Mouse (Mus musculus) liver, adult 2 months (tissue): ENCODE measurements around the gene Chst8. TPM values are rescaled to one million over a fixed set of nuclear protein-coding genes. Genes with fewer than 3 reads are reported as not detected.

ENCODE experiments used
- DNase-seq: peaks from one replicate; pipeline ENCODE4 v3.0.0-alpha.2; 2011; ENCODE audit warnings: low read depth, low spot score; ENCODE audit errors: extremely low read depth
- H3K27ac ChIP-seq: fragments of 200-500 bp; replicated peaks from 2 replicates; pipeline ENCODE4 v1.5.1; 2012; ENCODE audit warnings: low read depth, mild to moderate bottlenecking, control low read depth, inconsistent platforms, low read length; ENCODE audit not compliant: insufficient read depth
- H3K27me3 ChIP-seq: fragments of 200-500 bp; 2 replicates; pipeline ENCODE4 v1.6.1; 2012; ENCODE audit warnings: mild to moderate bottlenecking, moderate library complexity, low read length, inconsistent platforms; ENCODE audit not compliant: control insufficient read depth, insufficient read depth
- H3K36me3 ChIP-seq: fragments of 200-500 bp; 2 replicates; pipeline ENCODE4 v1.6.1; 2012; ENCODE audit warnings: low read length, inconsistent platforms; ENCODE audit not compliant: control insufficient read depth, insufficient read depth
- H3K4me1 ChIP-seq: fragments of 200-500 bp; 2 replicates; pipeline ENCODE4 v1.6.1; 2011; ENCODE audit warnings: low read length; ENCODE audit not compliant: control insufficient read depth, insufficient read depth
- H3K4me3 ChIP-seq: fragments of 200-500 bp; 2 replicates; pipeline ENCODE4 v1.5.1; 2011; ENCODE audit warnings: low read depth, mild to moderate bottlenecking, control low read depth, low read length, moderate library complexity; ENCODE audit not compliant: insufficient read depth
- H3K79me2 ChIP-seq: fragments of 200-500 bp; 2 replicates; pipeline ENCODE4 v1.6.1; 2012; ENCODE audit warnings: inconsistent platforms, mild to moderate bottlenecking, low read length, moderate library complexity; ENCODE audit not compliant: control insufficient read depth, insufficient read depth
- H3K9ac ChIP-seq: fragments of 200-500 bp; 2 replicates; pipeline ENCODE4 v1.6.1; 2012; ENCODE audit warnings: low read depth, mild to moderate bottlenecking, control low read depth, inconsistent platforms, low read length
- CTCF ChIP-seq: fragments of 200-500 bp; IDR thresholded peaks from 2 replicates; pipeline ENCODE4 v1.5.1; 2011; ENCODE audit warnings: low read depth, low read length, control low read depth
- POLR2A ChIP-seq: fragments of 200-500 bp; IDR thresholded peaks from 2 replicates; pipeline ENCODE4 v1.6.1; 2011; ENCODE audit warnings: low read length, control low read depth; ENCODE audit not compliant: insufficient read depth; ENCODE audit errors: extremely low read depth
- WGBS: fragments of 180-500 bp; shearing (Covaris S2); methylation state at CpG from one replicate; pipeline ENCODE4 v1.1.7; 2018; 5-methylcytosine and 5-hydroxymethylcytosine counted together
- polyA plus RNA-seq: library from polyadenylated mRNA; depleted of rRNA; stranded (reverse); fragments of >200 nt; gene quantifications from 2 replicates; pipeline ENCODE4 v1.2.3, GENCODE M21; 2012
- total RNA-seq: library from RNA; depleted of rRNA; stranded (reverse); fragments of >200 nt; gene quantifications from 2 replicates; pipeline ENCODE4 v1.2.3, GENCODE M21; 2014

Gene Chst8
- total and polyA plus RNA-seq, 2 experiments = 0.28 to 0.35 TPM

GRCm38 (mm10) chr7:34698221-34698620 is 114.3 kb downstream of the Chst8 start:
- Histone ChIP-seq H3K4me3 (no peak overlapping the region), H3K27me3 (no peaks in the 10 kb centered on the region), H3K27ac (no peak overlapping the region), H3K4me1 (no peaks in the 10 kb centered on the region), H3K79me2 (no peaks in the 10 kb centered on the region), H3K36me3 (no peaks in the 10 kb centered on the region), H3K9ac (no peak overlapping the region)
- DNase-seq = no peak
- WGBS = 86% methylated on average over 9 of the region's 9 CpGs
- TF ChIP-seq CTCF = no peak
- TF ChIP-seq POLR2A = no peak

- WGBS = 72% methylated on average over 9 of the region's 9 CpGs
- Histone ChIP-seq H3K79me2 (no peaks in the 10 kb centered on the region), H3K27me3 (no peaks in the 10 kb centered on the region), H3K4me3 (no peak overlapping the region), H3K27ac (no peak overlapping the region), H3K36me3 (no peaks in the 10 kb centered on the region), H3K9ac (no peak overlapping the region), H3K4me1 (no peaks in the 10 kb centered on the region)
- DNase-seq = no peak
- TF ChIP-seq CTCF (no peak), POLR2A (no peak)
These were observed 116.4 kb downstream of the Chst8 start for GRCm38 (mm10) chr7:34696086-34696485.

GRCm38 (mm10) chr7:34694898-34695297 is 117.6 kb downstream of the Chst8 start:
- DNase-seq = no peak
- no peak overlapping the region for H3K27ac ChIP-seq
- H3K79me2 ChIP-seq = no peaks in the 10 kb centered on the region

GRCm38 (mm10) chr7:34693916-34694315 is 118.6 kb downstream of the Chst8 start:
- Histone ChIP-seq H3K4me3 (no peak overlapping the region), H3K36me3 (no peaks in the 10 kb centered on the region), H3K9ac (no peak overlapping the region), H3K27ac (no peak overlapping the region), H3K27me3 (no peaks in the 10 kb centered on the region), H3K4me1 (no peaks in the 10 kb centered on the region), H3K79me2 (no peaks in the 10 kb centered on the region)
- WGBS = 96% methylated on average over 13 of the region's 13 CpGs
- TF ChIP-seq POLR2A (no peak), CTCF (no peak)
- DNase-seq = no peak

More at GRCm38 (mm10) chr7:34694898-34695297, 117.6 kb downstream of the Chst8 start:
- WGBS = 86% methylated on average over 9 of the region's 9 CpGs
- Histone ChIP-seq H3K4me3 (no peak overlapping the region), H3K36me3 (no peaks in the 10 kb centered on the region), H3K27me3 (no peaks in the 10 kb centered on the region), H3K4me1 (no peaks in the 10 kb centered on the region), H3K9ac (no peak overlapping the region)
- TF ChIP-seq CTCF = no peak
- TF ChIP-seq POLR2A = no peak

- Histone ChIP-seq H3K36me3 (no peaks in the 10 kb centered on the region), H3K27ac (no peak overlapping the region), H3K9ac (no peak overlapping the region), H3K27me3 (no peaks in the 10 kb centered on the region), H3K4me1 (no peaks in the 10 kb centered on the region), H3K4me3 (no peak overlapping the region), H3K79me2 (no peaks in the 10 kb centered on the region)
- TF ChIP-seq CTCF (no peak), POLR2A (no peak)
- WGBS = 81% methylated on average over 4 of the region's 4 CpGs
- no peak for DNase-seq
These were observed 119.4 kb downstream of the Chst8 start for GRCm38 (mm10) chr7:34693072-34693471.

GRCm38 (mm10) chr7:34690111-34690510 is 122.4 kb downstream of the Chst8 start:
- Histone ChIP-seq H3K27ac (no peak overlapping the region), H3K4me1 (no peaks in the 10 kb centered on the region), H3K27me3 (no peaks in the 10 kb centered on the region), H3K36me3 (no peaks in the 10 kb centered on the region), H3K4me3 (no peak overlapping the region), H3K79me2 (no peaks in the 10 kb centered on the region), H3K9ac (no peak overlapping the region)
- 84% methylated on average over 13 of the region's 13 CpGs for WGBS
- no peak for TF ChIP-seq POLR2A
- no peak for TF ChIP-seq CTCF
- no peak for DNase-seq
